10 mouse cellular contexts compared by ENCODE assay signal in the genomic region with DNA sequence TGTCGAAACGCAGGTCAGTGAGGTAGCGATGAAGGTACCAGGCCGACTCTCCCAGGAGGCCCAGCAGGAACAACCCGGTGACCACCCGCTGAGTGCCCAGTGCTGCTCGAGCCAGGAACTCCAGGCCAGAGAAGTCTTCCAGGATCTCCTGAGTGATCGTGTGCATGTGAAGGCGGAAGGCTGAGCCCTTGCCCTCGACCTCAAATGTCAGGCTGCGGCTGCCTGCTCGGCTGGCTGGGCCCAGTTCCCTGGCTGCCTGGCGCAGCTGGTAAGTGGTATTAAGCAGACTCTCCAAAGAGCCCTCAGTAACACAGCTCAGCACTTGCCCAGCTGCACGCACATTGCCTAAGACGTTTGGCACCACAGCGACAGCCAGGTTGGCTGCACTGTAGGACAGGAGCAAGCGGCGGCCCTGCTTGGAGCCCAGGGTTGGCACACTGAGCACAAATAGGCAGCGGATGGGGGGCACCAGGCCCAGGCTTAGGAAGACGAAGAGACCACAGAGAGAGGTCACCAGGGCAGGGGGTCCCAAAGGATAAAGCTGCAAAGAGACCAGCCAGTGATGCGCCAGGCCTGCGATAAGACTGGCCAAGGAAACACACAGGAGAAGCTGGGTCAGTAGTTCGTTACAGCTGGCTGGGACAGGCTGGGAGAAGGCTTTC. TPM values are rescaled to one million over a fixed set of nuclear protein-coding genes. Genes with fewer than 3 reads are reported as not detected.
DNase-seq lines count a peak whose midpoint lies in the region; ATAC-seq lines count a peak whose summit lies in the region.
"Had no signal": no experiment of that assay in that cellular context is flagged by ENCODE, and none has a peak within 500 bp of the region (broad histone marks: within the 10 kb centered on the region; RNA-seq: fewer than 3 reads in every experiment).

No protein-coding gene starts in this region.

- DNase-seq in liver, embryonic 11.5 days (ENCODE audit: low spot score) = no peak
- DNase-seq in gastrocnemius, adult 18-20 months (ENCODE audit: low spot score) = peak; percentile 46
- DNase-seq in lung, adult 18-20 months = peak; percentile 41 to 44
- peak; percentile 33 for DNase-seq in retina, postnatal 1 day
- no peak for DNase-seq in natural killer cell, adult 2 months (ENCODE audit: low spot score in 2 of 2)
- DNase-seq in c-Kit-positive CD71-positive TER-119-positive erythroid progenitor cells, embryonic 14.5 days (ENCODE audit: low spot score) = no peak

- H3K4me3 ChIP-seq in liver, embryonic 11.5 days (ENCODE audit: low read depth, low read length) = no peak overlapping the region
- H3K4me3 ChIP-seq in liver, embryonic 12.5 days = no peak overlapping the region

- no peaks in the 10 kb centered on the region for H3K36me3 ChIP-seq in liver, embryonic 11.5 days (ENCODE audit: control insufficient read depth, insufficient read depth, low read length)
- no peaks in the 10 kb centered on the region for H3K36me3 ChIP-seq in liver, embryonic 12.5 days

- 75% methylated on average over 23 of the region's 23 CpGs for WGBS in liver, embryonic 11.5 days
- WGBS in liver, embryonic 12.5 days (ENCODE audit: insufficient replicate concordance) = 77% methylated on average over 23 of the region's 23 CpGs

- no peak for ATAC-seq in liver, embryonic 11.5 days (replicated peaks; ENCODE audit: low FRiP score)
- no peak for ATAC-seq in liver, embryonic 12.5 days
- ATAC-seq in frontal cortex, adult (ENCODE audit: low TSS enrichment) = no peak

- peaks cover 16% of the 10 kb centered on the region for H3K4me1 ChIP-seq in liver, embryonic 11.5 days (replicated peaks; ENCODE audit: control insufficient read depth, insufficient read depth, low read length)
- peaks cover 17% of the 10 kb centered on the region; the same call in 1 of the 2 replicates for H3K4me1 ChIP-seq in liver, embryonic 12.5 days

- no peaks in the 10 kb centered on the region for H3K9me3 ChIP-seq in liver, embryonic 11.5 days (ENCODE audit: control insufficient read depth, low read length)
- H3K9me3 ChIP-seq in liver, embryonic 12.5 days (replicated peaks) = no peaks in the 10 kb centered on the region

- no peak overlapping the region for H3K9ac ChIP-seq in liver, embryonic 11.5 days (ENCODE audit: low read depth, low read length)
- no peak overlapping the region for H3K9ac ChIP-seq in liver, embryonic 12.5 days

- peak overlapping the region; percentile 11; the same call in 1 of the 2 replicates for H3K27ac ChIP-seq in liver, embryonic 11.5 days (ENCODE audit: low read depth, low read length)
- no peak overlapping the region for H3K27ac ChIP-seq in liver, embryonic 12.5 days

- H3K27me3 ChIP-seq in liver, embryonic 11.5 days (replicated peaks; ENCODE audit: control insufficient read depth, insufficient read depth, low read length) = no peaks in the 10 kb centered on the region; the same call in 1 of the 2 replicates
- H3K27me3 ChIP-seq in liver, embryonic 12.5 days (replicated peaks) = no peaks in the 10 kb centered on the region

- no peak overlapping the region for H3K4me2 ChIP-seq in liver, embryonic 11.5 days
- H3K4me2 ChIP-seq in liver, embryonic 12.5 days = no peak overlapping the region

RNA-seq across cellular contexts. Expression of gene Ocstamp, which starts 2.6 kb away (rescaled TPM):
- polyA plus RNA-seq in liver, embryonic 11.5 days (2014; fragmentation: Nextera tagmentation; extraction: Ambion mirVana) = 2.2 and 2.5 TPM in 2 replicates
- polyA plus RNA-seq in liver, embryonic 12.5 days (2016; fragmentation: Nextera tagmentation; extraction: Ambion mirVana) = 1.5 and 1.8 TPM in 2 replicates
- total RNA-seq in gastrocnemius, adult 18-20 months (2021) = under 1 TPM in 1 of 2 experiments, not detected in 1; 0.18 TPM
- total RNA-seq: layer of hippocampus, postnatal 25 days had no signal

RNA-seq across cellular contexts. Expression of gene Zfp334, which starts 9.6 kb away (rescaled TPM):
- polyA plus RNA-seq in liver, embryonic 11.5 days (2014; fragmentation: Nextera tagmentation; extraction: Ambion mirVana) = 5.9 and 6.1 TPM in 2 replicates
- 2.5 and 2.7 TPM in 2 replicates for polyA plus RNA-seq in liver, embryonic 12.5 days (2016; fragmentation: Nextera tagmentation; extraction: Ambion mirVana)
- 1 to 10 TPM; 2.3 to 2.5 TPM for total RNA-seq in gastrocnemius, adult 18-20 months (2021)

RNA-seq across cellular contexts. Expression of gene Zfp663, which starts 29.1 kb away (rescaled TPM):
- polyA plus RNA-seq in liver, embryonic 11.5 days (2014; fragmentation: Nextera tagmentation; extraction: Ambion mirVana) = 0.07 and 0.29 TPM in 2 replicates
- polyA plus RNA-seq in liver, embryonic 12.5 days (2016; fragmentation: Nextera tagmentation; extraction: Ambion mirVana) = 0.14 TPM in 1 of 2 replicates, not detected in the other
- not detected for total RNA-seq in gastrocnemius, adult 18-20 months (2021)
- polyA plus RNA-seq: small intestine, adult 2 months had no signal

Comparison
In these comparisons a context has a peak if more than half of its experiments do, and no peak if none do; other contexts are left out.
1. DNase-seq: peak in gastrocnemius, adult 18-20 months (single experiment), lung, adult 18-20 months (2 of 2) and retina, postnatal 1 day (single experiment); none in liver, embryonic 11.5 days (single experiment), natural killer cell, adult 2 months (0 of 2) and c-Kit-positive CD71-positive TER-119-positive erythroid progenitor cells, embryonic 14.5 days (single experiment).